Mouse (Mus musculus) forebrain, postnatal 0 days (tissue): Measurements from ENCODE around the gene Tmem69. TPM values are rescaled to one million over a fixed set of nuclear protein-coding genes. Genes with fewer than 3 reads are reported as not detected.

Experiments
- ATAC-seq: fragments of 200-750 bp; cut with Nextera tagmentation; 2 replicates; pipeline ENCODE4 v1.8.0; 2017; ENCODE audit warnings: mild to moderate bottlenecking, moderate library complexity
- DNase-seq: peaks from one replicate; pipeline ENCODE4 v3.0.0-alpha.2; 2015
- H3K27ac ChIP-seq: fragments of 300-500 bp; sonication (generic); 2 replicates; pipeline ENCODE4 v1.5.1; 2014; ENCODE audit warnings: low read depth, mild to moderate bottlenecking, antibody characterized with exemption, low read length, moderate library complexity, mixed read lengths
- H3K27me3 ChIP-seq: fragments of 300-500 bp; sonication (generic); 2 replicates; pipeline ENCODE4 v1.6.1; 2014; ENCODE audit warnings: mild to moderate bottlenecking, low read length, mixed read lengths; ENCODE audit not compliant: insufficient read depth
- H3K36me3 ChIP-seq: fragments of 300-500 bp; sonication (generic); 2 replicates; pipeline ENCODE4 v1.6.1; 2014; ENCODE audit warnings: mild to moderate bottlenecking, moderate library complexity; ENCODE audit not compliant: insufficient read depth
- H3K4me1 ChIP-seq: fragments of 300-500 bp; sonication (generic); 2 replicates; pipeline ENCODE4 v1.6.1; 2014; ENCODE audit warnings: antibody characterized with exemption; ENCODE audit not compliant: insufficient read depth
- H3K4me2 ChIP-seq: fragments of 300-500 bp; sonication (generic); 2 replicates; pipeline ENCODE4 v1.6.1; 2014; ENCODE audit warnings: low read depth, mild to moderate bottlenecking, moderate library complexity
- H3K4me3 ChIP-seq: fragments of 300-500 bp; sonication (generic); 2 replicates; pipeline ENCODE4 v1.5.1; 2014; ENCODE audit warnings: low read depth, low read length, mixed read lengths
- H3K9ac ChIP-seq: fragments of 300-500 bp; sonication (generic); 2 replicates; pipeline ENCODE4 v1.6.1; 2014; ENCODE audit warnings: mild to moderate bottlenecking
- H3K9me3 ChIP-seq: fragments of 300-500 bp; sonication (generic); 2 replicates; pipeline ENCODE4 v1.6.1; 2016; ENCODE audit warnings: low read length
- CTCF ChIP-seq: sonication (generic); IDR thresholded peaks from 2 replicates; pipeline ENCODE4 v1.5.1; 2016; ENCODE audit warnings: antibody characterized with exemption, control low read depth, low read depth
- WGBS: fragments of 180-500 bp; shearing (Covaris S2); extraction: QIAGEN DNeasy Blood & Tissue Kit; methylation state at CpG from one replicate; pipeline ENCODE4 v1.1.7; 2014; 5-methylcytosine and 5-hydroxymethylcytosine counted together
- polyA plus RNA-seq: library from polyadenylated mRNA; unstranded; fragments of >200 nt; fragmentation: Nextera tagmentation; extraction: Ambion mirVana; gene quantifications from 2 replicates; pipeline ENCODE4 v1.2.1, GENCODE M21; 2015
- total RNA-seq: library from RNA; depleted of rRNA; stranded (reverse); fragments of >200 nt; gene quantifications from 2 replicates; pipeline ENCODE4 v1.2.3, GENCODE M21; 2014; rRNA removed

Gene Tmem69
- total RNA-seq (9.1 and 12.9 TPM in 2 replicates), polyA plus RNA-seq (19.3 and 19.9 TPM in 2 replicates)

DNA sequence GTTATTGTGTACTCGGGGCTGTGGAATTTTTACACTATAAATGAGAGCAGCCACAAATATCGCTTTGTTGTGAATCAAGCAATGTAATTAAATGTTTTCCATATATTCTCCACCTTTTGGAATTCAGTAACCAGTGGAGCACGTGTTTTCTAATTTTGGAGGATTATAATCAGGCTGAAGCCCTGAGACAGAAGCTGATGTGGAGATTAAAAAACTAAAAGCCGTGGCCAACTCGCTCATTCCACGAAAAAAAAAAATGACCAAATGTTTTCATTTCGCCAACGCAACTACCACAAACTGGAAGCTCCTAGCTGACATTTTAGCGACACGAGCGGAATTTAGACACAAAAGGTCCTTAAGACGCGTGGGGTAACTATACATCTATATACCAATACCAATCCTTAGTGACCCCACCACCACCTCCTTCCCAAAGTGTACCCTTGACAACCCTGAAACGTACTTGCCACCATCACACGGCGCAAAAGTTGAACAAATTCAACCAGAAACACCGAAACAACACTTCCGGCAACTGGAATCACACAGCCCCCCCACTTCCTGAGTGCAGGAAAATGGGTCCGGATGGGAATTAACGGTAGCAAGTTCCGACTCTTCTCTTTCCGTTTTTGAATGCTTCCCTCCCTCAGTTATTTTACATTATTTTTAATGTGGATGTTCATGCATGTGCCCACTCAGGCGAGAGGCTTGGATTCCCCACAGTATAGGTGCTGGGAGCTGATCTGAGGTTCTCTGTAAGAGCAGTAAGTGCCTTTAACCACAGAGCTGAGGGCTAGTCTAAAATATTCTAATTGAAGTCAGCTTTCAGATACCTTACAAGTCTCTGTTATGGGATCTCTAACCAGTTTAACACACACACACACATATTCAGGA, at the start of gene Tmem69:
Gene Tmem69 (minus strand): TSS at position 524 of the 888 bp plus-strand sequence.
- 3% methylated on average over 23 of the region's 23 CpGs for WGBS
- DNase-seq (peak; percentile 89), ATAC-seq (no peak)
- Histone ChIP-seq H3K27ac (peak within 1 kb of the TSS; percentile 94), H3K4me1 (peaks cover 12% of the 10 kb centered on the region), H3K36me3 (peaks cover 9% of the 10 kb centered on the region; the same call in 1 of the 2 replicates), H3K27me3 (no peaks in the 10 kb centered on the region), H3K4me3 (peak within 1 kb of the TSS; percentile 79), H3K9ac (peak within 1 kb of the TSS; percentile 86), H3K4me2 (peak within 1 kb of the TSS; percentile 71), H3K9me3 (no peaks in the 10 kb centered on the region)
- no peak for TF ChIP-seq CTCF

DNA sequence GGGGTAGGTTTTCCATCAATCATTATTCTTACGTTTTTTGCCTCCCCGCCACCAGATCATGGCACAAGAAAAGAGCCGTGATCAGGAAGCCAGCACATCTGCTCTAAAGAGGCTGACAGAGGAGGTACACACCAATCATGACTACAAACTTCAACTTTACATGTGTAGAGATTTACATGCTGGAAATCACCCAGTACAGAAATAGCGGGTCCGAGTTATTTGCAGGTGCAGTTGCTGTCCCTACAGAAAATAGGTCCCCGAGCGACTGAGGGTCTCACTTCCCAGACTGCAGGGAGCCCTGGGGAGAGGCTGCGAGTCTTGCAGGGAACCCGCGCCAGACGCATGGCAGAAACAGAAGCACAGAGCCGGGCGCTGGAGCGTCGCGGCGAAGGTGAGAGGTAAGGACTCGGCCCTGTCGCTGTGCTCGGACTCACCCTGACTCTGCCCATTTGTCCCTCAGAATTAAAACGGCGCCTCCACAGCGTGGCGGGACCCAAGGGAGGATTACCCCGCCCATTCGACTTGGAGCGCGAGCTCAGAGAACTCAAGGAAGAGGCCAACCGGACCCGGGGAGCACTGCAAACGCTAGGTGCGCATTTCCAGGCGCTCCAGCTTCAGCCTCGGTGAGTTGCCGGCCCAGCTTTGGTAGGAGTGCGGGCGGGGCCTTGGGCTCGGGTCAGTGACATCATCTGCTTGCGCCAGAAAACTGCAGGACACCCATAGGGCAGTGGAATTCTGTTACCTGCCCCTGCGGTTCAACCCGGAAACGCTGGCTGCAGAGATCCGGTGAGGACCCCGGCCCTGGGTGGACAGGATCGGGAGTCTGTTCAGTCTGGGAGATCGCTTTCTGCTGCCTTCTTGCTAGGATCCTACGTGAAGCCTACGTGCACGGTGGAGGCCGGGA, 41.5 kb upstream of the Tmem69 start:
- Histone ChIP-seq H3K4me3 (peak overlapping the region; percentile 49), H3K36me3 (peaks cover 31% of the 10 kb centered on the region), H3K9me3 (no peaks in the 10 kb centered on the region), H3K9ac (peak overlapping the region; percentile 71), H3K4me1 (peaks cover 8% of the 10 kb centered on the region; the same call in 1 of the 2 replicates), H3K27me3 (no peaks in the 10 kb centered on the region), H3K27ac (peak overlapping the region; percentile 46; the same call in 1 of the 2 replicates), H3K4me2 (peak overlapping the region; percentile 86)
- WGBS = 1% methylated on average over 50 of the region's 50 CpGs
- ATAC-seq (peak; percentile 96), DNase-seq (peak; percentile 87)
- TF ChIP-seq CTCF = peak; percentile 34; the same call in 1 of the 2 replicates

GRCm38 (mm10) chr4:116596379-116596778, 40.6 kb upstream of the Tmem69 start, which contains the start of gene Ccdc17:
Ccdc17 (plus strand) TSS chr4:116596654.
- WGBS = 23% methylated on average over 5 of the region's 5 CpGs
- Histone ChIP-seq H3K4me1 (peaks cover 8% of the 10 kb centered on the region; the same call in 1 of the 2 replicates), H3K27ac (peak within 1 kb of the TSS; percentile 46; the same call in 1 of the 2 replicates), H3K9ac (peak within 1 kb of the TSS; percentile 71), H3K9me3 (no peaks in the 10 kb centered on the region), H3K36me3 (peaks cover 31% of the 10 kb centered on the region), H3K4me3 (peak within 1 kb of the TSS; percentile 49), H3K4me2 (peak within 1 kb of the TSS; percentile 86), H3K27me3 (no peaks in the 10 kb centered on the region)
- no peak for ATAC-seq
- no peak for DNase-seq
- no peak for TF ChIP-seq CTCF

DNA sequence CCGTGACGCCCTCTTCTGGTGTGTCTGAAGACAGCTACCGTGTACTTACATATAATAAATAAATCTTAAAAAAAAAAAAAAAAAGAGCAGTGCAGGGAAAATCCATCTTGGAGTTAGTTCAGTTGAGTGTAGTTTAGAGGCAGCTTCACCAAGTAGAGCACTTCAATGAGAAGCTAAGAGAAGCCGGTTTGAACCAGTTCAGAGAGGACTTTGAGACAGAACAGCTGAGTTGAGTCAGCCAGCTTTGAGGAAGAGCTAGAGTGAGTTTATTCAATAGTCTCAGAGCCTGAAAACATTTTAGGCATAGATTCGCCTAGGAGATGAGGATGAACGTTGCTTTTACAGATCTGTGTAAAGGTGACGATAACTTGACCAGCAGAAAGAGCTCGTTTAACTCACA, 40.1 kb upstream of the Tmem69 start:
- Histone ChIP-seq H3K27me3 (no peaks in the 10 kb centered on the region), H3K4me1 (peaks cover 8% of the 10 kb centered on the region; the same call in 1 of the 2 replicates), H3K27ac (no peak overlapping the region), H3K36me3 (peaks cover 33% of the 10 kb centered on the region), H3K9me3 (no peaks in the 10 kb centered on the region), H3K4me2 (no peak overlapping the region), H3K4me3 (no peak overlapping the region), H3K9ac (no peak overlapping the region)
- DNase-seq (no peak), ATAC-seq (no peak)
- WGBS = 84% methylated on average over 8 of the region's 8 CpGs
- TF ChIP-seq CTCF = no peak

GRCm38 (mm10) chr4:116558151-116558882, 2.6 kb upstream of the Tmem69 start:
- H3K4me2 ChIP-seq = peak overlapping the region; percentile 71
- peak overlapping the region; percentile 86 for H3K9ac ChIP-seq

More at GRCm38 (mm10) chr4:116558151-116558882, 2.6 kb upstream of the Tmem69 start:
- no peaks in the 10 kb centered on the region for H3K27me3 ChIP-seq
- H3K4me3 ChIP-seq = peak overlapping the region; percentile 79
- TF ChIP-seq CTCF = no peak
- DNase-seq (peak; percentile 4), ATAC-seq (no peak)
- peaks cover 12% of the 10 kb centered on the region for H3K4me1 ChIP-seq
- H3K36me3 ChIP-seq = peaks cover 6% of the 10 kb centered on the region; the same call in 1 of the 2 replicates
- no peaks in the 10 kb centered on the region for H3K9me3 ChIP-seq
- no peak overlapping the region for H3K27ac ChIP-seq
- 5% methylated on average over 15 of the region's 15 CpGs for WGBS
